Mouse (Mus musculus) bone marrow, adult 2 months (tissue): ENCODE data around the gene Srgap2.

Experiments
- CTCF ChIP-seq: fragments of 200-500 bp; IDR thresholded peaks from 2 replicates; pipeline ENCODE4 v1.5.1; 2011; ENCODE audit warnings: low read length, control low read depth; ENCODE audit not compliant: control insufficient read depth, insufficient read depth
- POLR2A ChIP-seq: fragments of 200-500 bp; IDR thresholded peaks from 2 replicates; pipeline ENCODE4 v1.6.1; 2011; ENCODE audit warnings: low read depth, mild to moderate bottlenecking, control low read depth, low read length, borderline replicate concordance; ENCODE audit not compliant: control insufficient read depth

DNA sequence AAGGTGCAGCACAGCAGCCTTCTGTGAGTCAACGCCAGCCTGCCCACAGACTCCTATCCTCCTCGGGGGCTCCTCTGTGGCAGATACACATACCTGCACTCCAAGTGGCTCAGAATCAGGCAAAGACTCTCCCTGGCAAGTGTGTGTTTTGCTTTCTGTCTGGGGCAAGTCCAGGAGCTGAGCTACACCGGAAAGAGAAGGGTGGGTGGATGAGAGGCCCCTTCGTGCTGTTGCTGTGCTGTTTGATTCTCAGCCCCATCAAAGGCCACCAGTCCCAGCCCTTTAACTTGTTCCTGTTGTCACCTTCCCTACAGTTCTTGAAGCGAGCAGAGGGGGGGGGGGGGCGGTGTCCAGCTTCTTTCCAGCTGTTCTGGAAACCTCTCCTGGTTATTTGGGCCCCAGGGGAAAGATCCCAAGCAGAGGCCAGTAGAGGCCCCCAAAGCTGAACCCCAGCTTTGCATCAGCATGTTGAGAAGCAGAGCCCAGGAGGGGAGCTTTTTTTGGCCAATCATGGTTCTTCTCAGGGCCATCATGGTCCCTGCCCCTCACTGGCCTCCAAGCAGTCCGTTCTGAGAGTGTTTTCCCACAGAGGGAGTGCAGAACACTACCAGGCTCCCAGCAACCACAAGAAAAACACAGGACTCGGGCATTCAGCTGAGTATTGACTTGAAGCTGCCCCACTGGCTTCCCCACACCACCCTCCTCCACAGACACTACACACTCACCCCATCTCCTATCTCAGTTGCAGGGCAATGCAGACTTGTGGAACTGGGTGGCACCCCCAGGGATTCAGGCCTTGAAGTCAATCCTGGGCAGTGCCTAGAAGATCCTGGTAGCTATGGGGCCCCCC lies 248.3 kb downstream of the Srgap2 start:
- TF ChIP-seq POLR2A (no peak), CTCF (no peak)
